Mouse (Mus musculus): ENCODE results near the gene Trnt1. TPM values are rescaled to one million over a fixed set of nuclear protein-coding genes. Genes with fewer than 3 reads are reported as not detected.
A peak's percentile ranks its signal among the peaks of the same experiment; 100 is the strongest.

Trnt1 gene
- total RNA-seq (2014; fragmentation: Nextera tagmentation) (41.2 and 45.9 TPM in 2 replicates), total RNA-seq (2017) (103 and 109 TPM in 2 replicates)

DNA sequence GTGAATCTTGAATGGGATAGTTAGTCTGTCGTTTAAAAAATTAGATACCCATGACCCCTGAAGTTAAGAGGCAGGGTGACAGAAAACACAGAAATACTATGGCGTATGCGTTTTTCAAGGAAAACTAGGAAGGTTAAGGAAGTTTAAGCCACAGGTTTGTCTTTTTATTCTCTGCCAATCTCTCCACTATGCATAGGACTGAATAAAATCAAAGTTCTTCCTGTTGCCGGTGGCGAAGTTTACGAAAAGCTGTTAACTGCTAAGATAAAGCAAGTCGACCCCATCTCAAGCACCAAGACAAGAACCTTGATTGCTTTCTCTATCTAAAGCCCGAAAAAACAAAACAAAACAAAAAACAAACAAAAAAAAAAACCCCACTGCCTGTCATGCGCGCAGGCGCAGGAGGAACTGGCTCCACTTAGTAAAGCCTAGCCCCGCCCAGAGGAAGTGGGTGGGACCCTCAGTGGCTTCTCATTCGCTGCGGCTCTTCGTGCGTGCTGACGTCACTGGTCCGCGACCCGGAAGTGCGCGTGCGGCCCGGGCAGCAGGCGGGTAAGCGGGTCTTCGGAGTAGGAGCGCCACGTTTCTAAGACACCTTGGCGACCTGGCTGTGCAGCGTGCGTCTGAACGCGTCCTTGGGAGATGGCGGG lies at the start of gene Trnt1:
Gene Trnt1 (plus strand): TSS at position 481 of the 650 bp plus-strand sequence.
- peak; percentile 99 for ATAC-seq (replicated peaks; ENCODE audit: poor library complexity, severe bottlenecking)

GRCm38 (mm10) chr6:106725642-106726041 lies 43.3 kb upstream of the Trnt1 start:
- peak; percentile 16; the same call in 1 of the 2 replicates for ATAC-seq (replicated peaks; ENCODE audit: poor library complexity, severe bottlenecking)

DNA sequence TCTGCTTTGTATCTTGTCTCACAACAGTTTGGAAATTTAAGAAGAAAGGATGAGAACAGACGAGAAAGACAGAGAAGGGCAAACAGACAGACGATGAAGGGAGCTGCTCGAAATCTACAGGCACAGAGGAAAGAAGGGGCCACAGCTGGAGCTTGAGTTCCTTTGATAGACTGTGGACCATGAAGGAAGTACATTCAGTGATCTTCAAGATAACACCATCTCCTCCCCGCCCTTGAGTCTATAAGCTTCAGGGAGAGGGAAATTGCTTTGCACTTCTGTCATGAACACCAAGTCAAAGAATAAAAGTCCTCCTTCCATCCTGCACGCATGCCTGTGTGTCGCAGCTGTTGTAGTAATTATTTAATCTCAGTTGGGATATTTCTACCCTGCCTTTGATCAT lies 42.8 kb upstream of the Trnt1 start:
- peak; percentile 46 for ATAC-seq (replicated peaks; ENCODE audit: poor library complexity, severe bottlenecking)

DNA sequence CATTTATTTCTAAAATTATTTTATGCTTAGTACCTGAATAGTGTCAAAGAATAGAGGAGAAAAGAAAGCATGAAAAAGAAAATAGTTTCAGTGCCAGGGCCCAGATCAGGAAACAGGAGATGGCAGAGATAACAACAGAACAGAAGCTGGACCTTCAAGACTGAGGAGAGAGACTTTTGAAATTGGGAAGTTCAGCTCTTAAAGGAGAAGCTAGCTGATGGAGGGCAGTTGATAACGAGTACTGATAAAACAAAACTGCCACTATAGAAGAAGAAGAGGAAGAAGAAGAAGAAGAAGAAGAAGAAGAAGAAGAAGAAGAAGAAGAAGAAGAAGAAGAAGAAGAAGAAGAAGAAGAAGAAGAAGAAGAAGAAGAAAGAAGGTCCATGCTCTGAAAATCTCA lies 41.2 kb upstream of the Trnt1 start:
- ATAC-seq (replicated peaks; ENCODE audit: poor library complexity, severe bottlenecking), result no peak

- ATAC-seq (replicated peaks; ENCODE audit: poor library complexity, severe bottlenecking), result peak; percentile 20; the same call in 1 of the 2 replicates
Observed at GRCm38 (mm10) chr6:106729682-106730314, 39.1 kb upstream of the Trnt1 start.

- peak; percentile 77 for ATAC-seq (replicated peaks; ENCODE audit: poor library complexity, severe bottlenecking)
Observed at GRCm38 (mm10) chr6:106732563-106732962, 36.4 kb upstream of the Trnt1 start.

DNA sequence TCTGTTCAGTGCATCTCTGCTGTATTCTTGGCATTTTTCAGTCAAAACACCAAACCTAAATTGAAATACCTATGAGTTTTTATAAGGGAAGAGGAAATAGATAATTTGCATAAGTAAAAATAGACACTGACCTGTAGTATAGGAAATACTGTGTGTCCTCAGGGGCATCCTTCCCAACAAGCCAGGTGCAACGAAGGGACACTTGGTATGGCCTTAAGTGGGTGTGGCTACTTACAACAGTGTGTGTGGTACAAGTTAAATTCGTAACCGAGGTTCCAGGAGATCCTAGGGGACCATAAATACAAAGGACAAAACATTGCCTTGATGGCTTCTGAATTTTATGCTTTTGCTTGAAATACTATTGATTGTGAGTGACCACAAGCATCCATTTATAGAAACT lies 30.7 kb upstream of the Trnt1 start:
- no peak for ATAC-seq (replicated peaks; ENCODE audit: poor library complexity, severe bottlenecking)

GRCm38 (mm10) chr6:106740244-106740825 lies 28.6 kb upstream of the Trnt1 start:
- no peak for ATAC-seq (replicated peaks; ENCODE audit: poor library complexity, severe bottlenecking)

GRCm38 (mm10) chr6:106743556-106744233 lies 25.2 kb upstream of the Trnt1 start:
- no peak; the same call in 1 of the 2 replicates for ATAC-seq (replicated peaks; ENCODE audit: poor library complexity, severe bottlenecking)

DNA sequence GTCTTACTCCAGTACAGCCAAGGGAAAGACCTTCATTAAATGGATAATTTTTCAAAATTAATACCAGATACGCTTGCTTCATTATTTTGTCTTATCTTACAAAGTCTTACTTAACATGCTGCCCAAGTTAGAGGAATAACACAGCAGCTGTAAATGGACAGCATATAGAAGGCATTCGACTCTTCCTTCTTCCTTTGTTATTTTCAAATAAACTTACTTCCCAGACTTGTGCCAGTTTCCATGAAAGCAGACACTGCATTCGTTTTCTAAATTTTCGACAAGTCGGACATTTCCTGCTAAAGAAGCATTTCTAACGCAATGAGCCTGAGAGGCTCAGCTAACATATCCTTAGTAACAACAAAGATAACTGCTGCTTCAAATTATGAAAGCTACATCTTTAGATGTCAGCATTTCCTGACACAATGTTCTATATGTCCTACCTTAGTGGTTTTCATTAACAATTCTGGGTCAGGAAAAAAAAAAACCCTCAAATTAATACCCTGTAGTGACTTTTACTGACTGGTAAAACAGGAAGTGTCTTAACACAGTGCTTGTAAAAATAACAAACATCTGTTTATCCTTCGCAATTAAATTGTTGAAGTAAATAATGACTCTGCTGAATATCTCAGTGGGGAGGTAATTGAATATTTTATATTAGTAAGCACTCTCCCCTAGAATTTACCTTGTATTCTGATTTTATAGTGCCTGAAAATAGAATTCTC lies 23.1 kb upstream of the Trnt1 start:
- ATAC-seq (replicated peaks; ENCODE audit: poor library complexity, severe bottlenecking), result no peak

GRCm38 (mm10) chr6:106747251-106747650 lies 21.7 kb upstream of the Trnt1 start:
- ATAC-seq (replicated peaks; ENCODE audit: poor library complexity, severe bottlenecking), result no peak

GRCm38 (mm10) chr6:106747804-106748203 lies 21.1 kb upstream of the Trnt1 start:
- no peak for ATAC-seq (replicated peaks; ENCODE audit: poor library complexity, severe bottlenecking)

- ATAC-seq (replicated peaks; ENCODE audit: poor library complexity, severe bottlenecking), result peak; percentile 62
Observed at GRCm38 (mm10) chr6:106748887-106749388, 20.0 kb upstream of the Trnt1 start, which contains the start of gene Il5ra. TSS of gene Il5ra (minus strand) at chr6:106749037.

GRCm38 (mm10) chr6:106750291-106750690 lies 18.6 kb upstream of the Trnt1 start:
- ATAC-seq (replicated peaks; ENCODE audit: poor library complexity, severe bottlenecking), result peak; percentile 89

- peak; percentile 62 for ATAC-seq (replicated peaks; ENCODE audit: poor library complexity, severe bottlenecking)
Observed at GRCm38 (mm10) chr6:106758299-106758698, 10.6 kb upstream of the Trnt1 start.

- peak; percentile 87 for ATAC-seq (replicated peaks; ENCODE audit: poor library complexity, severe bottlenecking)
Observed at GRCm38 (mm10) chr6:106760473-106761218, 8.3 kb upstream of the Trnt1 start.

GRCm38 (mm10) chr6:106761486-106761885 lies 7.4 kb upstream of the Trnt1 start:
- no peak for ATAC-seq (replicated peaks; ENCODE audit: poor library complexity, severe bottlenecking)

DNA sequence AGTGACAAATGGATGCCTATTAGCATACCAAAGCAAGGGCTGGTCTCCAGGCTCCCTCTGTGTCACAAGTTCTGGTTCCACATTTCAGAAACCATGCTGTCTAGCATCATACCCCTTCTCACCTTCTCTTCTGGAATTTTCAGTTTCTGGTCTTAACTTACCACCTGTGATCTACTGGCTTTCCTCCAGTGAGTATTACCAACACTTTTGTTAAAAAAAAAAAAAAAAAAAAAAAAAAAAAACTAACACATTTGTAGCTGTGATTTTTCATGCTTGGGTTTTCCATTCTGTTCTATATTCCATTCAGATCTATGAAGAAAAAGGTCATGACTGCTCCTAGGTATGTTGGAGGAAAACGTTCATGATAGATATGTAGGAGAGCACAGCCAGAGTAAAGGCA lies 3.0 kb upstream of the Trnt1 start:
- ATAC-seq (replicated peaks; ENCODE audit: poor library complexity, severe bottlenecking), result no peak

- ATAC-seq (replicated peaks; ENCODE audit: poor library complexity, severe bottlenecking), result no peak
Observed at GRCm38 (mm10) chr6:106766774-106767173, 2.1 kb upstream of the Trnt1 start.
